Mouse (Mus musculus): ENCODE results near the gene Fmnl1.

The Fmnl1 gene

GRCm38 (mm10) chr11:103160738-103161137 lies 10.2 kb upstream of the Fmnl1 start:
- no peak for DNase-seq (ENCODE audit: inconsistent ontology term)

- no peak for DNase-seq (ENCODE audit: inconsistent ontology term)
Observed at GRCm38 (mm10) chr11:103161449-103161848, 9.5 kb upstream of the Fmnl1 start.

GRCm38 (mm10) chr11:103162132-103162531 lies 8.8 kb upstream of the Fmnl1 start:
- DNase-seq (ENCODE audit: inconsistent ontology term) = no peak

- no peak for DNase-seq (ENCODE audit: inconsistent ontology term)
Observed at GRCm38 (mm10) chr11:103164391-103164790, 6.5 kb upstream of the Fmnl1 start.

- peak; percentile 54 for DNase-seq (ENCODE audit: inconsistent ontology term)
Observed at GRCm38 (mm10) chr11:103168690-103169390, 2.1 kb upstream of the Fmnl1 start.

- DNase-seq (ENCODE audit: inconsistent ontology term) = no peak
Observed at GRCm38 (mm10) chr11:103169664-103170063, 1.2 kb upstream of the Fmnl1 start.

GRCm38 (mm10) chr11:103170111-103170493 lies 805 bp upstream of the Fmnl1 start:
- no peak for DNase-seq (ENCODE audit: inconsistent ontology term)

- no peak for DNase-seq (ENCODE audit: inconsistent ontology term)
Observed at GRCm38 (mm10) chr11:103171286-103171620, 346 bp downstream of the Fmnl1 start.

GRCm38 (mm10) chr11:103171703-103172391 lies 940 bp downstream of the Fmnl1 start:
- no peak for DNase-seq (ENCODE audit: inconsistent ontology term)

GRCm38 (mm10) chr11:103172392-103173040 lies 1.6 kb downstream of the Fmnl1 start:
- no peak for DNase-seq (ENCODE audit: inconsistent ontology term)

GRCm38 (mm10) chr11:103173041-103173770 lies 2.3 kb downstream of the Fmnl1 start:
- DNase-seq (ENCODE audit: inconsistent ontology term) = no peak

GRCm38 (mm10) chr11:103173771-103174344 lies 3.0 kb downstream of the Fmnl1 start:
- no peak for DNase-seq (ENCODE audit: inconsistent ontology term)

GRCm38 (mm10) chr11:103174411-103174832 lies 3.5 kb downstream of the Fmnl1 start:
- peak; percentile 65 for DNase-seq (ENCODE audit: inconsistent ontology term)

- peak; percentile 73 for DNase-seq (ENCODE audit: inconsistent ontology term)
Observed at GRCm38 (mm10) chr11:103174891-103175391, 4.0 kb downstream of the Fmnl1 start.

- DNase-seq (ENCODE audit: inconsistent ontology term) = no peak
Observed at GRCm38 (mm10) chr11:103175688-103176442, 5.0 kb downstream of the Fmnl1 start.

GRCm38 (mm10) chr11:103176510-103176909 lies 5.6 kb downstream of the Fmnl1 start:
- DNase-seq (ENCODE audit: inconsistent ontology term) = no peak

- DNase-seq (ENCODE audit: inconsistent ontology term) = no peak
Observed at GRCm38 (mm10) chr11:103177216-103177615, 6.3 kb downstream of the Fmnl1 start.

GRCm38 (mm10) chr11:103177815-103178485 lies 7.0 kb downstream of the Fmnl1 start:
- DNase-seq (ENCODE audit: inconsistent ontology term) = no peak

GRCm38 (mm10) chr11:103178748-103179147 lies 7.8 kb downstream of the Fmnl1 start:
- no peak for DNase-seq (ENCODE audit: inconsistent ontology term)

- DNase-seq (ENCODE audit: inconsistent ontology term) = no peak
Observed at GRCm38 (mm10) chr11:103180426-103180825, 9.5 kb downstream of the Fmnl1 start.
